ENCODE assay signal across 23 mouse cellular contexts in genomic region chr6:92624306-92624705, GRCm38 (mm10).
"Had no signal": no experiment of that assay in that cellular context is flagged by ENCODE, and none has a peak within 500 bp of the region (broad histone marks: within the 10 kb centered on the region; RNA-seq: fewer than 3 reads in every experiment).

No protein-coding gene starts in this region.

- H3K4me2 ChIP-seq: kidney, embryonic 15.5 days; limb, embryonic 13.5 days; liver, embryonic 12.5 days; liver, embryonic 15.5 days; lung, embryonic 15.5 days; midbrain, embryonic 15.5 days; neural tube, embryonic 12.5 days; neural tube, embryonic 15.5 days; stomach, embryonic 15.5 days had no signal

- H3K36me3 ChIP-seq: kidney, embryonic 15.5 days; liver, embryonic 12.5 days; liver, embryonic 15.5 days; lung, embryonic 15.5 days; midbrain, embryonic 10.5 days; neural tube, embryonic 12.5 days; stomach, embryonic 15.5 days had no signal

- H3K9me3 ChIP-seq: kidney, embryonic 15.5 days; limb, embryonic 10.5 days; liver, embryonic 12.5 days; liver, embryonic 15.5 days; lung, embryonic 15.5 days; midbrain, embryonic 15.5 days; neural tube, embryonic 15.5 days; stomach, embryonic 15.5 days had no signal

- H3K4me3 ChIP-seq: kidney, embryonic 15.5 days; limb, embryonic 10.5 days; limb, embryonic 13.5 days; liver, embryonic 12.5 days; liver, embryonic 15.5 days; lung, embryonic 15.5 days; megakaryocyte, embryonic 14.5 days; midbrain, embryonic 10.5 days; midbrain, embryonic 15.5 days; neural tube, embryonic 12.5 days; neural tube, embryonic 15.5 days; stomach, embryonic 15.5 days had no signal

- ATAC-seq: liver, embryonic 12.5 days; midbrain, embryonic 15.5 days had no signal

- H3K9ac ChIP-seq: kidney, embryonic 15.5 days; limb, embryonic 13.5 days; liver, embryonic 12.5 days; liver, embryonic 15.5 days; lung, embryonic 15.5 days; midbrain, embryonic 15.5 days; neural tube, embryonic 12.5 days; neural tube, embryonic 15.5 days; stomach, embryonic 15.5 days had no signal

- H3K27me3 ChIP-seq: kidney, embryonic 15.5 days; limb, embryonic 13.5 days; liver, embryonic 12.5 days; liver, embryonic 15.5 days; lung, embryonic 15.5 days; megakaryocyte, embryonic 14.5 days; midbrain, embryonic 15.5 days; neural tube, embryonic 12.5 days; neural tube, embryonic 15.5 days; stomach, embryonic 15.5 days had no signal

- DNase-seq: kidney, postnatal 10 days; kidney, postnatal 36 days; layer of hippocampus, postnatal 36 days; liver; lung, adult 18-20 months; lung, postnatal 10 days; lung, postnatal 36 days; right cerebral cortex, adult 18-20 months; right cerebral cortex, postnatal 14 days; right cerebral cortex, postnatal 4 days; thymus, postnatal 25 days had no signal

- H3K27ac ChIP-seq: kidney, embryonic 15.5 days; limb, embryonic 10.5 days; limb, embryonic 13.5 days; liver, embryonic 12.5 days; liver, embryonic 15.5 days; lung, embryonic 15.5 days; midbrain, embryonic 10.5 days; midbrain, embryonic 15.5 days; neural tube, embryonic 12.5 days; neural tube, embryonic 15.5 days; stomach, embryonic 15.5 days had no signal

- H3K4me1 ChIP-seq: liver, embryonic 12.5 days; liver, embryonic 15.5 days; lung, embryonic 15.5 days; megakaryocyte, embryonic 14.5 days; stomach, embryonic 15.5 days had no signal
